Mouse (Mus musculus) left cerebral cortex, adult 11 months (tissue): Measurements from ENCODE around the gene Hdac4.

Experiments used
- DNase-seq: peaks from one replicate; pipeline ENCODE4 v3.0.0; 2022; ENCODE audit warnings: low spot score

The Hdac4 gene

DNA sequence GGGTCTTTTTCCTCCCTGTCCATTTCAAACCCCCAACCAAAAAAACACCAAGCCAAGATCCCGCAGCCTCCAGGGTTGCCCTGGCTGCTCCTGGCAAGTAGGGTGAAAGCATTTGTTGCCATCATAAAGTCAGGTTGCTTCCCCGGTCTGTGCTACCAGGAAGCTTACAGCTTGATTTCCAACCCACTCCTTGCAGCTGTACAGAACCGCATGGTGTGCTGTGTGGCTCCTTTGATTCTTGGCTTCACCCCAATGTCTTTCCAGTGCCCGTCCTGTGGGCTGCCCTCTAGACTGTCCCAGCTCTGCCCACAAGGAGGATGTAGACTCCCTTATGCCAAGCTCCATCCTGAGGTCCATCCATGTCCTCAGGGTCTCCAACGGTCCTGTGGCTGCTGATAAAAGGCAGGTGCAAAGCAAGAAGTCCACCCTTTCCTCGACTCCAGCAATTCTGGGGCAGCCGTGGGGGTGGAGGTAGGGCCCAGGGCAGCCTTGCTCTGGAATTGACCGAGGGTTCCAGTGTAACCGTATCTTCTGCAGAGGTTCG, 277.2 kb downstream of the Hdac4 start:
- DNase-seq: no peak

DNA sequence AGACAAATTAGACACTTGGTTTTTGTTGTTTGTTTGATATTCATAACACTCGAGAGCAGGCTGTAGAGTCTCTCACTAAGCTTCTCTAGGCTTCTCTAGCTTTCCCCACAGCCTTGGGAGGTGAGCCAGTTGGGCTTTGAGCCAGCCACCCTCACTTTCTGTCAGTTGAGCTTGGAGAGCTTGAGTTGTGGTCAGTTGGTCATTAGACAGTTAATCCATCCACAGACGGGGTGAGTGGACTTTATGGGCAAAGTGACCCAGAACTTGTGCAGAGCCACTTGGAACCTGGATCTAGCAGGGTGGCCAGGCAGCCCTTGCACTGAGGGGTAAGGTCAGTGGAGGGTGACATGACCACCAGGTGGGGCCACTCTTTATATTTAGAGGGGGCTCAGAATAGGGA, 277.9 kb downstream of the Hdac4 start:
- DNase-seq: no peak

DNA sequence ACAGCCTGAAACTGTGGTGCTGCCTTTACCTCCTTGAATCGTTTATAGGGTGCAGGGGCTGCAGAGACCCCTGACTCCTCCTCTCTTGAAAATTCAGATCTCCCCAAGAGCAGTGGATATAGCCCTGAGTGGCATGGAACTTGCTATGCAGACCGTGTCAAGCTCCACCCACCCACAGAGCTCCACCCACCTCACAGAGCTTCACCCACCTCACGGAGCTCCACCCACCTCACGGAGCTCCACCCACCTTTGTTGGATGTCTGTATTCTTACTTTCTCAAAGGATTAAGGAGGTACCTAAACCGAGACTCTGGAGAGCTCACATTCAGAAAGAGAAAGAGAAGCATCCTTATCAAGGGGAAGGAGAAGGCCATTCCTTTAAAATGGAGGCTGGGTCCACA, 279.5 kb downstream of the Hdac4 start:
- DNase-seq: no peak

DNA sequence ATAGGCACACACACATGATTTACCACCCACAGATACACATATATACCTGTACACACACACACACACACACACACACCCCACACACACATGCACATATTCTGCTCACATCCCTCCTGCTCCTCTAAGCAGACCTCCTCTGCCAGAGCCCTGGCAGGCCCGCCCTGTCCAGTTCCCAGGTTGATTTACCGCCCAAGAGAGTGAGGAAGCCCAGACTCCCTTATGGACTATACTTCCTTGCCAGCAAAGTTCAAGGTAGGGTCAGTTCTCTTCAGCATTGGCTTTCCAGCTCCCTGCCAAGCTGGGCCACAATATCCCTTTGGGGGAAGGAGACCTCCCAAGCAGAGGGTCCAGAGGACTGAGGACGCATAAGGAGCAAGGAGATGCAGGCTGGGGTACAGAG, 280.9 kb downstream of the Hdac4 start:
- no peak for DNase-seq

DNA sequence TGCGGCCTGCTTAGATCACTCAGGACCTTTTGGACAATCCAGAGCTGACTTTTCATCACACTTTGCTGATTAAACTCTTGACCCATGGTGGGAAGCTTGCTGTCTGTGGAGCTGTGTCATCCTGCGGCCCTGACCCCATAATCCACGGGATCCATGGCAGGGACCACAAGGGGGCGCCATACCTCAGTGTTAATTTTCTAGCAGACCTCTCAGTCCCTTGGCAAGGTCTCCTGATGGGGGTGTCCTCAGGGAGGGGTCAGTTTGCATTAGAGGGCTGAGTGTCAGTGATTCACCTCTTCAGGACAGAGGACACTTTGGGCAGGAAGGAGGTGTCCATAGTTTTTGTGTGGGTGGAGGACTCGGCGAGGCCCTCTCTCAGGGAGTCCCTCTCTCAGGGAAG, 281.6 kb downstream of the Hdac4 start:
- no peak for DNase-seq

DNA sequence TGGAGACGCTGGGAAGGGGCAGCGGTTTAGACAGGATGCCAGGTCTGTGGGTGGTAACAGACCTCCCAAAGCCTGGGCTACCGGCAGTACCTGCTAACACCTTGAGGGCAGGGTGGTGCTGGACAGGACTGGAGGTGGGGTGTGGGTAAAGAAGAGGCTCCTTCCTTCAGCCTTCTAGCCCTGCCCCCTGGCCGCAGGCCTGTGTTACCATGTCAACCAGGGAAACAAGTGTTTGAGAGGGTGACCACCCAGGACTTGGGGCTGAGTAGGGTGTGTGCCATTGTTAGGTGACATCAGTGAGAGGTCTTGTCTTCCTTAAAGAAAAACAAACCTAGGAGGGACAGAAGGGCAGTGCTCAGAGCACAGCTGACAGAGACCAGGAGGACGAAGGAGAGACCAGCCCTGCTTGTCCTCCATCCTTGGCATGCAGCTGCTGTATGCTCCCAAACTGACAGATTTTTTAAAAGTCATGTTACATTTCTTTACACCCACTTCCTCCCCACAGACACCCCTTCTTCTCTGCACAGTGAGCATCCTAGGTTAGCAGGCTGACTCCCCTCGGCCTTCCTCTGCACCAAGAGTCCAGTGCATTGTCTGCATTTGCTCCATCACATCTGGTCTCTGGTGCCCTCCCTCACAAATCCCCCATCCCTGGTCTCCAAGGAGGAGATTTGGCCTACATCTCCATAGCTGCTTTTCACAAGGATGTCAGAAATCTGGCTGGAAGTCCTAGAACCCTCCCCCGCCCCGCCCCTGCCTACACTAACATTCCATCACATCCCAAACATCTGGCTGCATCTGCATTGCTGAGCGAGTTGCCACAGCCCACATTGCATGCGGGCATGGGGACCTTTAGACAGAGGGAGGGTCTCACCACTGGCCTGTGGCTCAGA, 283.0 kb downstream of the Hdac4 start:
- no peak for DNase-seq

DNA sequence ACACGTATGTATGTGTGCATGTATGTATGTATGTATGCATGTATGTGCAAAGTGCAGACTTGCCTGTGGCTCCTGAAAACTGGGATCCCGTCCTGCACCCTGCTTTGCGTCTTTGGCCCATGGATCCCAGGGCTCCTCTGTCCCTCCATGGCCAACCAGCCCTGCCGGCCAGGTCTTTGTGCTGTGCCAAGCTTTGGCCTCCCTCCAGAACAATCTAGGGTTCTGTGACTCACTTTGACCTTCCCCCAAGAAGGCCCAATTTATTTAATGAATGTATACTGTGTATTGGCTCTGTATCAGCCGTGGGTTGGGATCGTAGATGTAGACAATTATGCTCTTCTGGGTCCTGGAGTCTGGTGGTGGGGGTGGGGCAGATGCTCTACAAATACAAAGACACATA, 290.2 kb downstream of the Hdac4 start:
- no peak for DNase-seq

DNA sequence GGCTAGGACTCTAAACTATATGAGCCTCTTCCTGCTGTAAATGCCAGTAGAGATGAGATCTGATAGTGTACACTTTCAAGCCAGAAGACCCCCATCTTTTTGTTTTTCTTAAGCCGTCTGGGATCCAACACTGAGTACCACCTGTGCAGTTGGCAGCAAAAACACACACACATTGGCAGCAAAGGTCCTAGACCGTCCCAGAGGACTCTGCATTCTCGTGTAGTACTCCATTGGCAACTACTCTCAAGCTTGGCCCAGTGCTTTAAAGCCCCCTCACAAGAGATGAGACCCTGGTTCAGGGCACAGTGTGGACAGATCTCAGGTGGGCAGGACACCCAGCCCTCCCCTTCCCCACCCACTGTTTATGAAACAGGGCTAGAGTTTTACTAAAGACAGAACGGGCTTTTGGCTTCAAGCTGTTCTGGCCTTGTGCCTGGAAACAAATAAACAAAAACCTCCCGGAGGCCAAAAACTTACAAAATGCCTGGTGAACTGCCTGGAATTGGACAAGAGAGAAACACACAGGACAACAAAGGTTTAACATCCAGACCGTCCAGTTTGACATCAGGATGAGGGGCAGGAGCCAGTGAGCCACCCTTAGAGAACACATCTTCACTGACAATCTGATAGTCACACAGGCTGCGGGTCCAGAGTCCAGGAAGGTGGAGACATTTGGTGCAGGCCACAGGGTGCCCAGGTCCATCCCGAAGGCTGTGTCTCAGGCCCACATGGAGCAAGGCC, 292.1 kb downstream of the Hdac4 start:
- no peak for DNase-seq

DNA sequence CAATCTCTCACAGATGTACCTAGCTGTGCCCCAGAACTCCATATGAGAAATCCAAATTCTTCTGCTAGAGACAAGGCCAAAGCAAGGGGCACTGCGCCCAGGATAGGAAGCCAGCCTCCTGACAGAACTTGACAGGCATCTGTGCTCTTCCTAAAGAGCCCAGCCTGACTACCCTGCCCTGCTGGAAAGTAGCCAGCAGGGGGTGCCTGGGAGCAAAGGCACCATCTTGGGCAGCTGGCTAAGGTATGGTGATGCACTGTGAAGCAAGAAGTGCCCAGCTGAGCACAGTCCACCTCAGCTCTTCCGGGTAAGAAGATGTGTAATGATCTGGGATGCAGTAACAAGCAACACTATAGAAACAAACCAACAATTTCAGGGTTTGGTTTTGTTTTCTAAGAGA, 298.4 kb downstream of the Hdac4 start:
- no peak for DNase-seq

DNA sequence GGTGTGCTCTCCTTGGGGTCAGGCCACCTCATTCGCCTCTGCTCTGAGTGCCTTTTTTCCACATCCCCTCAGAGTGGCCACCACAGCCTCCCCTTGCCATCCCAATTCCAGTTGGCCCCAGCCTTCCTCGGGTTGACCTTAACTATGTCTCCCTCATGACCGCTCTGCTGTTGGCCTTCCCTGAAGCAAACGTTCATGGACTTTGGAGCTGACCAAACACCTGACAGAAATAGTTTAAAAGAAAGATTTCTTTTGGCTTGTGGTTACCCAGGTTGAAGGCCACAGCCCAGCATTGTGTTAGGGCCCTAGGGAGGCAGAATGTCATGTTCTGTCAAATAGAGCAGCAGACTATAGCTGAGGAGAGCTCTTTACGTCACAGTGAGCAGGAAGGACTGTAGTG, 301.2 kb downstream of the Hdac4 start:
- DNase-seq: no peak

DNA sequence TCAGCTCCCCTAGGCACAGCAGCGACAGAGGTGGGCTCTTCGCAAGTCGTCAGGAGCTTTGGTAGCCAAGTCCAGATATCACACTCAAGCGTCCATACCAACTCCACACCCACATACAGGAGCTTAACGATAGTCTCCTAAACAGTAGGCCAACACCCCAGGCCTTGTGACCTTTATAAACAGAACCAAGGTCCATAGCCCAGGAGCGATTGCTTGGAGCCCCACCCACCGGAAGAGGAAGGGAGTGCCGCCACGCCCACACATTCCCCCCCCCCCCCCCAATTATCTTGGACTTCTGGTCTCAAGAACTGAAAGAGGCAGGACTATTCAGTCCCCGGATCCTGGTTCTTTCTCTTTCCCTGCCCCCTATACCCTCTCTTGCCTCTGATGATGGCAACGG, 301.9 kb downstream of the Hdac4 start:
- no peak for DNase-seq

DNA sequence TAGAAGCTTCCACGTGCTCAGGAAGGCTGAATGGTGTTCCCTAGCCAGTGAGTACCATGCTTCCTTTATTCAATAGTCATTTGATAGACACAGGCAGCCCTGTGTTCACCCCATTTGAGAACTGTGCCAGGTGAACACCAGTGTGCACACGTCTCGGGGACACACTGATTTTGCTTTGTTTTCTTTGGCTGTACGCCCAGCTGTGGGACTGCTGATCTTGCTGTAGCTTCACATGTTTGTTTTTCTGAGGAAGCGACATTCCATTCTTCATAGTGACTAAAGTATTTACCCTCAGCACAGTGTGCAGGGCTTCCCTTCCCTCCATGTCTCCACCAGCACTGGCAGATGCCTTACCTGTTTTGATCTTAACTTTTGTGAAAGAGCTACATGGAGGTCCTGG, 312.4 kb downstream of the Hdac4 start:
- DNase-seq: no peak

DNA sequence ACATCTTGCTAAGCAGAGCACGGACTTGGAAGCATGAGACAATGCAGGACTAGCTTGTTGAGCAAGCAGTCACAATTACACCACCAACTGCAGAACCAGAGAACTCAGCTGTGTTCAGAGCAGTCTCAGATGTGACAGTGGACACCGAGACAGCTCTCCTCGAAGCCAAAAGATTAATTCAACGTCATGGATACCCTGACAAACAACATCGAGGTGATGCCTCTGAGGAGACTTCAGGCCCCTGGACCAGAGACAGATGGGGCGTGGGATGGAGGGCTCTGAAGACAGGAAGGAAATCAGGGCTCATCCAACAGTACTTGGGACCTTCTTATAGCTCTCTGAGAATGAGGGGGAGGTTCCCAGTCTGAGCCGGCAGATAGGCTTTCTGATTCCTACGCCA, 314.6 kb downstream of the Hdac4 start:
- DNase-seq: no peak

DNA sequence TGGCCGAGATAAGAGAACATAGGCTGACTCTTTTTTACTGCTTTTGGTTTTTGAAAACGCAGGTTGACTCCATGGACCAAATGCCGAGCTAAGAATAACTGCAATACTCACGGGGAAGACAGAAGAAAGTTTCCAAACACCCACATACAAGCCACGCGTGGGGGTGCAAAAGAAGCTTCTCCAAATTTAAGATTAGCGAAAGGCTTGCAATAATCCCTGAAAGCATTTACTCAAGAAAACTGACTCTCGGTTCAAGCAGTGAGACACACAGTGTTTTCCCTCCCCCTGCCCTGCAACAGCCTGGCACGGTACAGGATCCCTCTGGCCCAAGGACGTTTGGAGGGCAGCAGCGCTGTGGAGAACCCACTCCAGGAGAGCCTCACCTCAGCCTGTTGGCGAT, 315.3 kb downstream of the Hdac4 start:
- peak; percentile 72 for DNase-seq
